Mouse (Mus musculus): ENCODE measurements around the gene Magi1.

DNA sequence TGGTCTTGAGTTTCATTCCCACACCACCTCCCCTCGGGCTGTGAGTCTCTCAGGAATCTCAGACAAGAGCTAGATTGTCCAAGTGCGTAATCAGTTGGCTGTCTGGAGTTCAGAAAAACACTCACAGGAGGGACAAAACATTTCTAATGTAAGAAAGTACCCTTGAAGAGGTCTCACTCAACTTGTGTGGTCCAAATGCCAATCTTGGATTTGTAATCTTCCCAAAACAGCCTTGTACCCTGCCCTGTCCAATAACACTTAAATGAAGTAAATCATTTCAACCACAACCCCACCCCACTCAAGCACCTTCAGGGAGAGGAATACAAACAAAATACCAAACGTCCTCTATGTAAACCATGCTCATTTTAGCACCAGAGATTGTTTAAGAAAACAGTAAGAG is 82.8 kb downstream of the Magi1 start:
- TF ChIP-seq CTCF (IDR thresholded peaks at IDR 0.05; ENCODE audit: insufficient read depth, low read depth, low read length): no peak
- no peak for TF ChIP-seq POLR2A (IDR thresholded peaks at IDR 0.05; ENCODE audit: insufficient read depth, low read depth, low read length)

All from olfactory bulb, adult 2 months (tissue).